Mouse (Mus musculus) retina, postnatal 1 day (tissue): ENCODE data around the gene Cpm.
"Not testable (repeated sequence)": the region's sequence is repeated elsewhere in the genome, so short reads cannot be mapped to it uniquely, and the experiment has no call there.

Experiments used
- DNase-seq: peaks from one replicate; pipeline ENCODE4 v3.0.0-alpha.2; 2012

The Cpm gene

GRCm38 (mm10) chr10:117593857-117594256 lies 35.4 kb upstream of the Cpm start:
- no peak for DNase-seq

DNA sequence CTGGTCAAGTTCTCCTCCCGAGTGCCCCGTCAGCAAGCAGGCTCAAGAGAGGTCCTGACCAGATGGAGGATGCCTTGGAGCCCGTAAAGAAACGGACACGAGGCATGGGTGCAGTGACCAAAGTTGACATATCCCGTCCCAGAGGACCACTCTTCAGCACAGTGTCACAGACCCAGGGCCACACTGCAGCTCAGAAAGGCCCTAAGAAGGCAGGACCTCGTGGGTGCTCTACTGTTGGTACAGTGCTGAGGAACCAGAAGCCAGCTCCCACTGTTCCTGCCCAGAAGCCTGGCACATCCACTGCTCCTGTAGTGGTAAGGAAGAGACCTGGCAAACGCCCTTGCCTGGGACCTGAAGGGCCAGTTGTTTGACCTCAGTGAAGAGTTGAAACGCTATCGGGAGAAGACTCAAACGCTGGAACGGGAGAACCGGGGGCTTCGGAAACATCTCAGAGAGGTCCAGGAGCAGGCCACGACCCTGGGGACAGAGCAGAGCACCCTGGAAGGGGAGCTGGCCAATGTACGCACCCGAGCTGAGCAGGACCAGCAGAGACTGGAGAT lies 34.9 kb upstream of the Cpm start:
- no peak for DNase-seq

DNA sequence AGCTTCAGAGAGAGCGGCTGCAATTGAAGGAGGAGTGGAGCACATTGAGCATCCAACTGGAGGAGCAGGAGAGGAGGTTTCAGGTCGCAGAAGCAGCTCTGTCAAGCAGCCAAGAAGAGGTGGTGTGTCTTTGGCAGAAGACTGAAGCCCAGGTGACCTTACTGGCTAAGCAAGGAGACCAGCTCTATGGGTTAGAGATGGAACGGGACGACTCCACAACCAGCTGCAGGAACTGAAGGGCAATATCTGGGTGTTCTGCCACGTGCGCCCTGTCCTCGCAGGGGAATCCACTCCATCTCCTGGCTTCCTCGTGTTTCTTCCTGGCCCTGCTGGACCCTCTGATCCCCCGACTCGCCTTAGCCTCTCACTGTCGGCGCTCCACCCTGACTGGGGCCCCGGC lies 34.4 kb upstream of the Cpm start:
- DNase-seq = no peak

DNA sequence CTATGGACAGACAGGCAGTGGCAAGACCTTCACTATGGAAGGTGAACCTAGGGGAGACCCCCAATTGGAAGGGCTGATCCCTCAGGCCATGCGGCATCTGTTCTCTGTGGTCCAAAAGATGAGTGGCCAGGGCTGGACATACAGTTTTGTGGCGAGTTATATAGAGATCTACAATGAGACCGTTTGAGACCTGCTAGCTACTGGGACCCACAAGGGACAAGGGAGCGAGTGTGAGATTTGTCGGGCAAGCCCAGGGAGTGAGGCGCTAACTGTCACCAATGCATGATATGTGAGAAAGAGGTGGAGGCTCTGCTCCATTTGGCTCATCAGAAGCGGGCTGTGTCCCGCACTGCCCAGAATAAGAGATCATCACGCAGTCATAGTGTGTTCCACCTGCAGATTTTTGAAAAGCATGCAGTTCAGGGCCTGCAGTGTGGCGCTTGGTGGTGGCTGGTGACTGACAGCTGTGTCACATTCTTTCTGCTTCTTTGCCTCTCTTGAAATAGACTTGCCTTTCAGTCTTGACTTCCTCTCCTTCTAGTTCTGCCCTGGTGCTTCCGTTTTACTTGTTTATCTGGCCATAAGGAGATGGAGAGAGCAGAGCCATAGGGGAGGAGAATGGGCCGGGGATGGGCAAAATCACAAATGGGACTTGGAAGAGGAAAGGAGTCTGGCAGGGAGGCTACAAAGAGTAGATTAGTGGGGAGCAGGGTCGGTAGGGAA lies 33.7 kb upstream of the Cpm start:
- no peak for DNase-seq

GRCm38 (mm10) chr10:117596165-117596735 lies 33.0 kb upstream of the Cpm start:
- no peak for DNase-seq

- DNase-seq = no peak
Observed at GRCm38 (mm10) chr10:117596771-117597324, 32.5 kb upstream of the Cpm start.

- DNase-seq = not testable (repeated sequence)
Observed at GRCm38 (mm10) chr10:117597371-117598265, 31.7 kb upstream of the Cpm start.

- no peak for DNase-seq
Observed at GRCm38 (mm10) chr10:117598266-117598950, 30.9 kb upstream of the Cpm start.

GRCm38 (mm10) chr10:117598951-117599572 lies 30.2 kb upstream of the Cpm start:
- not testable (repeated sequence) for DNase-seq

- DNase-seq = no peak
Observed at GRCm38 (mm10) chr10:117601146-117602035, 27.9 kb upstream of the Cpm start.

- DNase-seq = no peak
Observed at GRCm38 (mm10) chr10:117602325-117603129, 26.8 kb upstream of the Cpm start.

DNA sequence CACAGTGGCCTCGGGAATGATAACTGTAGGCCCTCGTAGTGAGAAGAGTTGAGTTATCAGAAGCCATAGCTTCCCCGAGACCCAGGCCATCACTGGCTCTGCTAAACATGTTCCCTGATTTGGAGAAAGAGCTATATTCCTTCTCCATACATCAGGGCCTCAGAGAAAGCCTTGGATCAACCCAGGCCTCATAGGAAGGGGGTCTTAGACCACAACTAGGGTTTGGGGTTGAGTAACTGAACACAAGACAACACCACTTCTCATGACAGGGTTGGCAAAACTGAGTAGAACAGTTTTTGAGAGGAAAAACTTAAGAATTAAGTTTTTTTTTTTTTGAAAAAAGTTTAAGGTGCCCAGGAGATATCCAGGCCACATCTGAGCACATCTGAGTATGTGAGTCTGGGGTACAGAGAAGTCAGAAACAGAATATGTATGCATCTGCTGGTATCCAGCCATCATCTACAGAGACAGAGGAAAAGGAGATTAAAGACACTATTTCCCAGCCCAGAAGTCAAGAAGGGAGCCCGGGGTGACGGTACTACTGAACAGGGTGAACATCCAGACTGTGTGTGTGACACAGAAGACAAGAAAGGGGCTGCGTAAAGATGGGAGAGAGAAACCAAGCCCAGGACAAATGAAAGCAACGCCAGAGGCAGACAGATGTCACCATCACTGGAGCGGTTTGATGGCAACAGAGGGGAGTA lies 26.0 kb upstream of the Cpm start:
- no peak for DNase-seq

DNA sequence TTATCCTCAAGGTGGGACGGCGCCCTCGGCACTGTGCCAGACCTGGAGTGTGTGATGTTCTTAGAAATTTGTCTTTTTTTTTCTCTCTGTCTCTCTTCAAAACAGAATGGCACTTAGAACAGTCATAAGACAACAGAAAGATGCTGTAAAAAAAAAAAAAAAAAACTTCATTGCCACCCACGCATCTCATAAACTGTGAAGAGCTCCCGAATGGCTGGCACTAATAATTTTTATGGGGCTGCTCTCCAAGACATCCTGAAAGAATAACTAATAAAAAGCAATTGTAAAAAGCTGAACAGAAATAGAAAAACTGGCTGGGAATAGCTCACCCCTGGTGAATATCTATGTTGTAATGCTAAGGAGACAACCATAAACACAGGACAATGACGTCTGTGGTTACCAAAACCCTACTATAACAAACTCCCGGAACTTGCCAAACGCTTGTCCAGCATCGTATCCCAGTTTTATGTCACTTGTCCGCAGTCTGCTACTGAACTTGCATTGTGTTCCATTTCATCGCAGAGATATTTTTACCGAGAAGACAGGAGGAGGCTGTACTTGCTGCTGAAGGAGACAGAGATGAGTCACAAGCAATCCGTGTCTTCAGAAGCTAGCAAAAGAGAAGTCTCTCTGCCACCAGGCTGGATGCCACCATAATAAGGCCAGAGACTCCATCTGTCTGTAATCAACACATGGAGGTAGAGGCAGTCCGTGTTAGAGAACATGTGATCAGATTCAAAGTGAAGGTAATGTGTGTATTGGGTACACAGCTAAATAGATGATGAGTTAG lies 25.3 kb upstream of the Cpm start:
- DNase-seq = no peak

DNA sequence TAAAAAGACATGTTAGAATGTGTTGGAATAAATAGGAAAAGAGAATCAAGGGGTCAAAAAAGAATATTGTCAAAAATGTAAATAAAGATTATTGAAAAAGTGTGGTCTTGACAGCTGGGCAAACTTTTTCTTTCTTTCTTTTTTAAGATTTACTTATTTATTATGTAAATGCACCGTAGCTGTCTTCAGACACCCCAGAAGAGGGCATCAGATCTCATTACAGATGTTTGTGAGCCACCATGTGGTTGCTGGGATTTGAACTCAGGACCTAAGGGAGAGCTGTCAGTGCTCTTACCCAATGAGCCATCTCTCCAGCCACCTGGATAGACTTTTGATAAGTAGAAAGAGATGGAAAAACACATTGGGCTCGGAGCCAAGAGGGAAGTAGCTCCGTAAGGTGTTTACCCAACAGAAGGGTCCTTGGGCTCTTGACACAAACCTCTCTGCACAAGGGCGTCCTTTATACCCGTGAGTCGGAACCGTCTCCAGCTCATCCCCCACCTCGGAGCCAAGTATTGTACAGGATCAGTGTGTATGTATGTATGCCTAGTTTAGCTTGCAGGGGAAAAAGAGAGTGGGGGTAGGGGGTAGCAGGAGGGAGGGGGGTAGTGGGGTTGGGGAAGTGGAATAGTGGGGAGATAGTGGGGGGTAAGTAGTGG lies 24.5 kb upstream of the Cpm start:
- DNase-seq = no peak

DNA sequence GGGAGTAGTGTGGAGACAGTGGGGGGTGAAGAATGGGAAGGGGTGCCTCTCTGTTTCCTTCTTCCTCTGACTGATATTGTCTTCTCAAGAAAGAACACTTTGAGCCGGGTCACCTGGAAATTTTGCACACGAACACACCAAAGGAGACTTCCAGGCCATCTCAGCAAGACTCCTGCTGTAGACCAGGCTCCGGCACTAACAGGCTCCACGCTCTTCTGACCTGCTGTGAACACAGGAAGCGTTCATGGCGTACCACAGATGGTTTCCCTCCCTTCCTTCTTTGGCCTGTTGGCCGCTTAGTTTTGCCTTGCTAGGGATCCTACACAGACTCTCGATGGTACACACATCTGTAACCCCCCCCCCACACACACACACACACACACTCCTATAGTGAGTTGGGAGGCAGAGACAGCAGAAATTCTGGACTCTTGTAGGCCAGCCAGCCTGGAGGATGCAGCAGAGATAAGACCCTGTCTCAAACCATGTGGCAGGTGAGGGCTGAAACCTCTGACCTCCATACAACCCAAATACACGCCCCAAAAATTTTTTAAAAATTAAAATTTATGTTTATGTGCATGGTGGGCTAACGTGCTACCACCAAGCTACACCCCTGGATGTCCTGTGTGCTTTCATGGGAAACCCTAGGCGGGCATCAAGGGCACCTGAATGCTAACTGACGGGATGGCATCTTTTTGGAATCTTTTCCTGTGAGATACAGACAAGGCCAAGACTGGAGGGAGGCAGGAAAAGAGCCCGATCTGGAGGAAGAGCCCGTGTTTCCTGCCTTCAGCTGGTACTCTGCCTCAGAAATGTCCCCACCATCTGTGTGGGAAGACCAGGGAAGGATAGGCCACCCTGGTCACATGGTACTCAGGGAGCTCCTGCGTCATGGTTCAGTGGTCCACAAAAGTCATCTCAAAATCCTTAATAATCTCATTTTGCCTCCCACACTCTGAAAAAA lies 23.7 kb upstream of the Cpm start:
- DNase-seq = no peak

GRCm38 (mm10) chr10:117606423-117606822 lies 22.9 kb upstream of the Cpm start:
- no peak for DNase-seq
